In the genomic region with DNA sequence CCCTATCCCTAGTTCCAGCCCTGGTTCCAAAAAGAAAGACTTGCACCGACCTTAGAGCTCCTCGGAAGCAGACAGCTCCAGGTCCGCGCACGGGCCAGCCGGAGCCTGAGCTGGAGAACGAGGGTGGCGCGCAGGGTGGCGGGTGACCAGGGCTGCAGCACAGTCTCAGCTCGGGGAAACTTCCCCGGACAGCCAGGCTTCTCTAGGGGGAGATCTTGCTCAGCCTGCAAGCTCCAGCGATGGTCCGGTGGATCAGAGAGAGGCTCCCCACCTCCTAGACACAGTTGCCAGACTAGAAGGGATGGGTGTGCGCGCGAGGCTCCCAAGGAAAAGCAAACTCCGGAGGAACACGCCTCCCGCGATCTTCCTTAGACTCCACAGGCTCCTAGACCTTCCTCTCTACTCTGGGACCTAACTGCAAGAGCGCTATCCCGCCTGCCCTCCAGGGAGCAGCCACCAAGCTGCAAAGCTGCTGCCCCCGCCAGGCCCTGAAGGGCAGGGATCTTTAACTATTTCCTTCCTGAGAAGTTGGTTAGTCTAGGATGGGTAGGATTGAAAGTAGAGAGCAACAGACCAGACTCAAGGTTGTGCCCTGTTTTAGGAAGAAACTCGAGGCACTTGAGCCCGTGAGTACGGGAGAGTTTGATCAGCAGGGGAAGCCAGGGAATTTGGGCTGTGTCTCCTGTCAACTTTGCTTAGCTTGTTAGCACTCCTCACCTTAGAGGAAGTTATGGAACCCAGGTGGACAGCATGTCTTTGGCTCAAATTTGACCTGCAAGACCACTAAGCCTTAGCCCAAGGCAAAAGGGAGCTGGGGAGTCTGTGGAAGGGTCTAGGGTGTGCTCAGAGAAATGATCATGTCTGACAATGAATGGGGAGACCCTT, we compare ENCODE assay signal across 9 mouse cellular contexts. TPM values are rescaled to one million over a fixed set of nuclear protein-coding genes. Genes with fewer than 3 reads are reported as not detected.
A peak's percentile ranks its signal among the peaks of the same experiment; 100 is the strongest.
DNase-seq lines count a peak whose midpoint lies in the region; ATAC-seq and TF ChIP-seq lines count a peak whose summit lies in the region.
"Had no signal": no experiment of that assay in that cellular context is flagged by ENCODE, and none has a peak within 500 bp of the region (broad histone marks: within the 10 kb centered on the region; RNA-seq: fewer than 3 reads in every experiment).

Ednra (minus strand) TSS at position 419 of the 885 bp plus-strand sequence.

- H3K4me3 ChIP-seq in left cerebral cortex, adult 2 months = peak within 1 kb of the TSS; percentile 41
- peak within 1 kb of the TSS; percentile 58 for H3K4me3 ChIP-seq in embryonic fibroblast, embryonic 13.5 days (ENCODE audit: insufficient read depth, low read length)
- peak within 1 kb of the TSS; percentile 72 to 84 for H3K4me3 ChIP-seq in heart, embryonic 14.5 days (ENCODE audit: control insufficient read depth in 1 of 2, insufficient read depth in 1 of 2, low read depth in 1 of 2, low read length in 2 of 2)
- peak within 1 kb of the TSS; percentile 63 for H3K4me3 ChIP-seq in kidney, postnatal 0 days (replicated peaks; ENCODE audit: low read depth, low read length)
- H3K4me3 ChIP-seq in liver, postnatal 0 days (ENCODE audit: low read depth, low read length) = peak within 1 kb of the TSS; percentile 46
- H3K4me3 ChIP-seq in olfactory bulb, adult 2 months (ENCODE audit: insufficient read depth, low read depth, low read length) = peak within 1 kb of the TSS; percentile 40

- H3K4me2 ChIP-seq in heart, embryonic 14.5 days (ENCODE audit: low read length) = peak within 1 kb of the TSS; percentile 67
- peak within 1 kb of the TSS; percentile 74 for H3K4me2 ChIP-seq in kidney, postnatal 0 days (ENCODE audit: low read length)
- peak within 1 kb of the TSS; percentile 71 for H3K4me2 ChIP-seq in liver, postnatal 0 days (ENCODE audit: low read depth, low read length)

- TF ChIP-seq POLR2A in embryonic fibroblast, embryonic 13.5 days (IDR thresholded peaks at IDR 0.05; ENCODE audit: low read depth, low read length) = peak; percentile 61
- TF ChIP-seq POLR2A in olfactory bulb, adult 2 months (IDR thresholded peaks at IDR 0.05; ENCODE audit: insufficient read depth, low read depth, low read length) = no peak

- TF ChIP-seq EP300 in liver, postnatal 0 days (IDR thresholded peaks at IDR 0.05; ENCODE audit: low read depth) = no peak

- ATAC-seq in heart, embryonic 14.5 days (ENCODE audit: insufficient number of reproducible peaks, insufficient read depth, low FRiP score, low read depth) = peak; percentile 77
- ATAC-seq in kidney, postnatal 0 days (replicated peaks; ENCODE audit: low FRiP score, low read depth) = peak; percentile 86
- ATAC-seq in liver, postnatal 0 days = 0 out of 2 replicates have a peak, but pooled peaks have one; percentile 29

- H3K36me3 ChIP-seq in heart, embryonic 14.5 days (ENCODE audit: control insufficient read depth, insufficient read depth, low read length) = peaks cover 10% of the 10 kb centered on the region
- no peaks in the 10 kb centered on the region for H3K36me3 ChIP-seq in kidney, postnatal 0 days (ENCODE audit: insufficient read depth, low read length)
- no peaks in the 10 kb centered on the region for H3K36me3 ChIP-seq in liver, postnatal 0 days (replicated peaks; ENCODE audit: insufficient read depth, low read length)

- peak within 1 kb of the TSS; percentile 59 for H3K27ac ChIP-seq in left cerebral cortex, adult 2 months
- peak within 1 kb of the TSS; percentile 86 for H3K27ac ChIP-seq in embryonic fibroblast, embryonic 13.5 days (ENCODE audit: insufficient read depth, low read length)
- peak within 1 kb of the TSS; percentile 97 to 99 for H3K27ac ChIP-seq in heart, embryonic 14.5 days (replicated peaks in 1 of 2; ENCODE audit: control insufficient read depth in 1 of 2, insufficient read depth in 1 of 2, low read depth in 2 of 2, low read length in 2 of 2)
- H3K27ac ChIP-seq in kidney, postnatal 0 days = peak within 1 kb of the TSS; percentile 96
- peak within 1 kb of the TSS; percentile 57; the same call in 1 of the 2 replicates for H3K27ac ChIP-seq in liver, postnatal 0 days (ENCODE audit: low read depth)
- no peak within 1 kb of the TSS for H3K27ac ChIP-seq in olfactory bulb, adult 2 months (ENCODE audit: insufficient read depth, low read depth, low read length)

- peak; percentile 14 to 15 for DNase-seq in left cerebral cortex, adult 2 months (ENCODE audit: extremely low spot score in 1 of 2, low spot score in 2 of 2)
- DNase-seq in left cerebral cortex, adult 8-10 months (ENCODE audit: low spot score in 2 of 2) = no peak
- DNase-seq in kidney, postnatal 0 days (ENCODE audit: low spot score) = peak; percentile 92
- peak; percentile 29 for DNase-seq in liver, postnatal 0 days
- no peak for DNase-seq in B cell, adult 2 months

- no peak; the same call in 1 of the 2 replicates for TF ChIP-seq CTCF in left cerebral cortex, adult 2 months (IDR thresholded peaks at IDR 0.05)
- 0 out of 2 replicates have a peak, but pooled peaks have one; percentile 11 for TF ChIP-seq CTCF in embryonic fibroblast, embryonic 13.5 days (IDR thresholded peaks at IDR 0.05; ENCODE audit: borderline replicate concordance, insufficient read depth, low read length)
- peak; percentile 59 for TF ChIP-seq CTCF in kidney, postnatal 0 days (IDR thresholded peaks at IDR 0.05; ENCODE audit: low read depth)
- TF ChIP-seq CTCF in liver, postnatal 0 days (IDR thresholded peaks at IDR 0.05; ENCODE audit: low read depth) = no peak; the same call in 1 of the 2 replicates
- no peak for TF ChIP-seq CTCF in olfactory bulb, adult 2 months (IDR thresholded peaks at IDR 0.05; ENCODE audit: insufficient read depth, low read depth, low read length)

- intact Hi-C loops in left cerebral cortex, adult 2 months (cut with DNase I) = no loop called here

- peak within 1 kb of the TSS; percentile 94 for H3K9ac ChIP-seq in heart, embryonic 14.5 days (ENCODE audit: low read length)
- H3K9ac ChIP-seq in kidney, postnatal 0 days (ENCODE audit: low read depth, low read length) = peak within 1 kb of the TSS; percentile 79
- H3K9ac ChIP-seq in liver, postnatal 0 days (replicated peaks) = peak within 1 kb of the TSS; percentile 53; the same call in 1 of the 2 replicates

- WGBS in heart, embryonic 14.5 days = under 1% methylated on average over 27 of the region's 27 CpGs
- 1% methylated on average over 27 of the region's 27 CpGs for WGBS in kidney, postnatal 0 days
- 1% methylated on average over 27 of the region's 27 CpGs for WGBS in liver, postnatal 0 days (ENCODE audit: insufficient replicate concordance)
- WGBS in olfactory bulb, adult 2 months = 4% methylated on average over 27 of the region's 27 CpGs

- no peaks in the 10 kb centered on the region for H3K27me3 ChIP-seq in heart, embryonic 14.5 days (ENCODE audit: control insufficient read depth, insufficient read depth, low read length)
- H3K27me3 ChIP-seq in kidney, postnatal 0 days (ENCODE audit: insufficient read depth, low read length) = no peaks in the 10 kb centered on the region
- H3K27me3 ChIP-seq in liver, postnatal 0 days (ENCODE audit: insufficient read depth, low read length) = no peaks in the 10 kb centered on the region

- no peaks in the 10 kb centered on the region for H3K9me3 ChIP-seq in heart, embryonic 14.5 days (ENCODE audit: control insufficient read depth, low read length)
- H3K9me3 ChIP-seq in kidney, postnatal 0 days (replicated peaks; ENCODE audit: low read length) = no peaks in the 10 kb centered on the region
- H3K9me3 ChIP-seq in liver, postnatal 0 days (ENCODE audit: low read length) = no peaks in the 10 kb centered on the region

- peaks cover 5% of the 10 kb centered on the region; the same call in 1 of the 2 replicates for H3K4me1 ChIP-seq in embryonic fibroblast, embryonic 13.5 days (ENCODE audit: control insufficient read depth, insufficient read depth, low read length)
- peaks cover 15 to 41% of the 10 kb centered on the region in 2 experiments for H3K4me1 ChIP-seq in heart, embryonic 14.5 days (ENCODE audit: control insufficient read depth in 2 of 2, insufficient read depth in 2 of 2, low read length in 2 of 2)
- peaks cover 7% of the 10 kb centered on the region; the same call in 1 of the 2 replicates for H3K4me1 ChIP-seq in kidney, postnatal 0 days (replicated peaks; ENCODE audit: insufficient read depth, low read length)
- 0 out of 2 replicates have a peak, but pooled peaks cover 3% of the 10 kb centered on the region for H3K4me1 ChIP-seq in liver, postnatal 0 days (ENCODE audit: insufficient read depth)
- H3K4me1 ChIP-seq in olfactory bulb, adult 2 months (ENCODE audit: control insufficient read depth, insufficient read depth, low read length) = peaks cover 7% of the 10 kb centered on the region

RNA-seq across cellular contexts. Expression of gene Ednra, which starts in this region (rescaled TPM):
- total RNA-seq in left cerebral cortex, adult 2 months (2021) = 1 to 10 TPM; 2.8 to 3.5 TPM
- 1 to 10 TPM; 2.9 to 3.3 (median 3.2) TPM for total RNA-seq in left cerebral cortex, adult 8-10 months (2022)
- 22.0 and 36.8 TPM in 2 replicates for polyA plus RNA-seq in embryonic fibroblast, embryonic 13.5 days (2011; ENCODE audit: insufficient read length, low read depth, missing spikeins)
- 47.3 and 49.0 TPM in 2 replicates for polyA plus RNA-seq in heart, embryonic 14.5 days (2014; fragmentation: Nextera tagmentation; extraction: Ambion mirVana)
- polyA plus RNA-seq in kidney, postnatal 0 days (2015; fragmentation: Nextera tagmentation; extraction: Ambion mirVana) = 24.1 and 24.5 TPM in 2 replicates
- 2.5 and 3.2 TPM in 2 replicates for polyA plus RNA-seq in liver, postnatal 0 days (2015; fragmentation: Nextera tagmentation; extraction: Ambion mirVana)
- not detected in 2 replicates for polyA plus RNA-seq in olfactory bulb, adult 2 months (2012; ENCODE audit: insufficient read depth, insufficient read length, low replicate concordance, missing spikeins)
- total RNA-seq: neutrophil, adult 5-6 weeks had no signal

Comparison
In these comparisons a context has a peak if more than half of its experiments do, and no peak if none do; other contexts are left out.
1. DNase-seq: peak in left cerebral cortex, adult 2 months (2 of 2), kidney, postnatal 0 days (single experiment) and liver, postnatal 0 days (single experiment); none in left cerebral cortex, adult 8-10 months (0 of 2) and B cell, adult 2 months (0 of 2).
2. CTCF ChIP-seq: peak in embryonic fibroblast, embryonic 13.5 days (single experiment) and kidney, postnatal 0 days (single experiment); none in left cerebral cortex, adult 2 months (single experiment), liver, postnatal 0 days (single experiment) and olfactory bulb, adult 2 months (single experiment).
3. ATAC-seq: peak in every context shown above with its lines; median percentile 86 in kidney, postnatal 0 days; 77 in heart, embryonic 14.5 days; 29 in liver, postnatal 0 days.
4. Peak in every context shown above with its lines, with median percentiles within 50 percentile points of each other: H3K4me3 ChIP-seq, H3K4me2 ChIP-seq and H3K9ac ChIP-seq.